Mouse (Mus musculus): ENCODE measurements around the gene Gtf3c1. TPM values are rescaled to one million over a fixed set of nuclear protein-coding genes. Genes with fewer than 3 reads are reported as not detected.

The Gtf3c1 gene
- polyA plus RNA-seq, 1 experiment = 47.9 TPM

DNA sequence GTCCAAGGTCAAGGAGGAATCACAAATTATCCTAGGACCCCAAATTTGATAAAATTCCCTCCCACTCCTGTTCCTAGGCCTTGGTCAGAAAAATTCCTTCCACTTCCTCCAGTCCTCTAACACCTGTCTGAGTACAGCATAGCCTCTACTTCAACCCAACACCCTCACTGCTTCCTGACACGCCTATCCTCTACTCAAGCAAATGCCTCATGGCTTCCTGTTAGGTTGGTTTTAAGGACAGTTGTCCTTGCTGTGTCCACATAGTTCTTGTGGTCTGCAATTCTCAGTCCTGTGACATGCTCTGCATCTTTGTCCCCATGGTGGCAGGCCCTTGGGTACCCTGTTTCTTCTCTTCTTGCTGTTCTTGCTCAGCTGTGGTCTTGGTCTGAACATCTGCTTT is 37.2 kb upstream of the Gtf3c1 start:
- TF ChIP-seq CTCF (conservative IDR thresholded peaks at IDR 0.05; ENCODE audit: insufficient read depth, insufficient read length, low read depth, low read length) (no peak), POLR2A (IDR thresholded peaks at IDR 0.05; ENCODE audit: low read depth, low read length) (no peak)
- no peaks in the 10 kb centered on the region for H3K27me3 ChIP-seq (replicated peaks; ENCODE audit: control insufficient read depth, insufficient read depth, low read length)
- 93% methylated on average over 1 of the region's 1 CpGs for WGBS
- DNase-seq = no peak
- peaks cover 12% of the 10 kb centered on the region for H3K4me1 ChIP-seq (ENCODE audit: control insufficient read depth, insufficient read depth, low read length)
- H3K27ac ChIP-seq (ENCODE audit: insufficient read depth, low read depth, low read length) = no peak overlapping the region
- no peaks in the 10 kb centered on the region for H3K36me3 ChIP-seq (ENCODE audit: control insufficient read depth, insufficient read depth, low read length)
- H3K4me3 ChIP-seq (ENCODE audit: insufficient read depth, low read depth, low read length) = no peak overlapping the region

DNA sequence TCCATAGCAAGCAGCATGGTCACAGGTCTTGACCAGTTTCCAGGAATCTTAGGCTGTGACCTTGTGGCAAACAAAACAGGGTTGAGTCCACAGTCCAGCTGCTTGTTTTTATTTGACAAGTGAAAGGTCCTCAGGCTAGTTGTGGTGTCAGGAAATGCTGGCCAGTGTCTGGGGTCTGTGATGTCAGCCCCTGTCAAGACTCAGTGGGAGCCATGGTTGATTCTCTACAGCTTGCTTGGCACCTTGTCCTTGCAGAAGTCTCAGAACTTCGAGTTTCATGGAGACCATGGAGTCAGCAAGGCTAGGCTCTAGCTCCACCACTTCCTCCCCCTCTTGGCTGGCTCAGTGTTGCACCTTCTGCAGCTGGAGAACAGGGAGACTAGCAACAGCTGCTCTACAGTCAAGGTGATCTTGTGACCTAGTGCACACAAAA is 33.7 kb upstream of the Gtf3c1 start:
- Histone ChIP-seq H3K36me3 (ENCODE audit: control insufficient read depth, insufficient read depth, low read length) (no peaks in the 10 kb centered on the region), H3K4me3 (ENCODE audit: insufficient read depth, low read depth, low read length) (no peak overlapping the region), H3K27me3 (replicated peaks; ENCODE audit: control insufficient read depth, insufficient read depth, low read length) (no peaks in the 10 kb centered on the region), H3K27ac (ENCODE audit: insufficient read depth, low read depth, low read length) (peak overlapping the region; percentile 50), H3K4me1 (ENCODE audit: control insufficient read depth, insufficient read depth, low read length) (peaks cover 12% of the 10 kb centered on the region)
- TF ChIP-seq CTCF (conservative IDR thresholded peaks at IDR 0.05; ENCODE audit: insufficient read depth, insufficient read length, low read depth, low read length) (0 out of 2 replicates have a peak, but pooled peaks have one; percentile 13), POLR2A (IDR thresholded peaks at IDR 0.05; ENCODE audit: low read depth, low read length) (no peak)
- WGBS = 16% methylated on average over 1 of the region's 1 CpGs
- peak; percentile 93 for DNase-seq

DNA sequence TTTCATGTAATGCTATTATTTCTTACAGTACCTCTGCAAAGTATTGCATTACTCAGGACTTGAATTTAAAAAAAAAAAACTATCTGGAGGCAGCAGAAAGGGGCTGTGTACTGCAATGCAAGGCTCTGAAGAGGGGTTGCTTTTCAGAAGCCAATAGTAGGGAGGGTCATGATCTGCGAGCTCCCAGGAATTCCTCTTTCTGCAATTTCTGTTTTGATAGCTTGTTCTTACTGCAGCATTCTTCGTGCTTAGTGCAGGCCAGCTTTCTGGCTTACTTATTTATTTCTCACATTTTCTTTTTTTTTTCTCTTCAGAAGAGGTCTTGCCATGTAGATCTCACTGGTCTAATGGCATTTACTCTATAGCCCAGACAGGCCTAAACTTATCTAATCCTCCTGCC is 32.9 kb upstream of the Gtf3c1 start:
- Histone ChIP-seq H3K4me1 (ENCODE audit: control insufficient read depth, insufficient read depth, low read length) (peaks cover 15% of the 10 kb centered on the region), H3K4me3 (ENCODE audit: insufficient read depth, low read depth, low read length) (no peak overlapping the region), H3K27ac (ENCODE audit: insufficient read depth, low read depth, low read length) (peak overlapping the region; percentile 65), H3K36me3 (ENCODE audit: control insufficient read depth, insufficient read depth, low read length) (no peaks in the 10 kb centered on the region), H3K27me3 (replicated peaks; ENCODE audit: control insufficient read depth, insufficient read depth, low read length) (no peaks in the 10 kb centered on the region)
- 31% methylated on average over 2 of the region's 2 CpGs for WGBS
- DNase-seq = peak; percentile 21
- TF ChIP-seq CTCF (conservative IDR thresholded peaks at IDR 0.05; ENCODE audit: insufficient read depth, insufficient read length, low read depth, low read length) = no peak

DNA sequence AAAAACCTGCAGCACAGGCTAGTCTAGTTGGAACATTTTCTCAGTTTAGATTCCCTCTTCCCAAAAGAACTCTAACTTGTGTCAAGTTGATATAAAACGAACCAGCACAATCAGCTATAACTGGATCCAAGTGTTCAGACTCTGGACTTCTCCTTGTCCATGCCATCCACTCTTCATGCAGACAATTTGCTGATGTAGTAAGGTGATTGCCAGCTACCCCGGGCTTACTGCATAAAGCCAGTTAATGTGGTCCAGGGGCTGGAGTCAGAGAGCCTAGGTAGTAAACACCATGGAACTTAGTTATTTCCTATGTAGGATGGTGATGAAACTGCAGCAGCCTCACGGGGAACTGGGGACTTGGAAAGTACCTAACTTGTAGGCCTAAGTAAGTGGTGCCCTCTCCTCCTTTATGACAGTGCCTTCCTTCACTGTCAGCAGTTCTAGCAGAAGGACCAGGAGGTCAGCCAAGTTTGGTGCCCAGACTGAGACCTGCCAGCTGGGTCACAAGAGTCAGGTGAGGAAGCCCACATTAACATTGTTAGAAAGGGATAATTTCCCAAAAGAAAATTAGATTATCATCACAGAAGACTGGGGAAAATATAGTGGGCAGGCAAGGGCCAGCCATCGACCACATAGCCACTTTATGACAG is 28.9 kb upstream of the Gtf3c1 start:
- Histone ChIP-seq H3K27me3 (replicated peaks; ENCODE audit: control insufficient read depth, insufficient read depth, low read length) (no peaks in the 10 kb centered on the region), H3K4me3 (ENCODE audit: insufficient read depth, low read depth, low read length) (no peak overlapping the region), H3K27ac (ENCODE audit: insufficient read depth, low read depth, low read length) (0 out of 2 replicates have a peak overlapping the region, but pooled peaks have one; percentile 37), H3K4me1 (ENCODE audit: control insufficient read depth, insufficient read depth, low read length) (peaks cover 15% of the 10 kb centered on the region), H3K36me3 (ENCODE audit: control insufficient read depth, insufficient read depth, low read length) (no peaks in the 10 kb centered on the region)
- 65% methylated on average over 4 of the region's 4 CpGs for WGBS
- peak; percentile 82 for DNase-seq
- TF ChIP-seq POLR2A (IDR thresholded peaks at IDR 0.05; ENCODE audit: low read depth, low read length) (no peak), CTCF (conservative IDR thresholded peaks at IDR 0.05; ENCODE audit: insufficient read depth, insufficient read length, low read depth, low read length) (no peak)

DNA sequence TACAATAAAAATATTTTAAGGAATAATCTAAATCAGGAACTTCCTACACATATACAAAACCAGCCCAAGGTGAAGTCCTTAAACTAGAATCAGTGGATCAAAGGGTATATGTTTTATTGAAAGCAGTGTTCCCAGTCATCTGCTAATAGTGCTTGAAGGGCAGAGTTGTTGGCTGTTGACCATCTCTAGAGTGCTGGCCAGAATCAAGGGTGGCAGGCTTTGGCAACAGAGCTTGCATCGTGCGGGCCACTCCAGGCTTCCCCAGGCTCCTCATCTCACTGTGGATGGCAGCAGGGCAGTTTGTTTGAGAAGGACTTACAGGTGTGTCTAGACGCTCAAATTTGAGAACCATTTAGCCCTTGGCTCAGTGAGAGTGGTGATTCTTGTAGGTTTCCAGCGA is 26.2 kb upstream of the Gtf3c1 start:
- WGBS = 89% methylated on average over 4 of the region's 4 CpGs
- DNase-seq = no peak
- no peaks in the 10 kb centered on the region for H3K27me3 ChIP-seq (replicated peaks; ENCODE audit: control insufficient read depth, insufficient read depth, low read length)
- TF ChIP-seq POLR2A (IDR thresholded peaks at IDR 0.05; ENCODE audit: low read depth, low read length) = no peak
- no peak for TF ChIP-seq CTCF (conservative IDR thresholded peaks at IDR 0.05; ENCODE audit: insufficient read depth, insufficient read length, low read depth, low read length)
- H3K27ac ChIP-seq (ENCODE audit: insufficient read depth, low read depth, low read length) = no peak overlapping the region
- H3K36me3 ChIP-seq (ENCODE audit: control insufficient read depth, insufficient read depth, low read length) = no peaks in the 10 kb centered on the region
- no peak overlapping the region for H3K4me3 ChIP-seq (ENCODE audit: insufficient read depth, low read depth, low read length)
- peaks cover 15% of the 10 kb centered on the region; the same call in 1 of the 2 replicates for H3K4me1 ChIP-seq (ENCODE audit: control insufficient read depth, insufficient read depth, low read length)

DNA sequence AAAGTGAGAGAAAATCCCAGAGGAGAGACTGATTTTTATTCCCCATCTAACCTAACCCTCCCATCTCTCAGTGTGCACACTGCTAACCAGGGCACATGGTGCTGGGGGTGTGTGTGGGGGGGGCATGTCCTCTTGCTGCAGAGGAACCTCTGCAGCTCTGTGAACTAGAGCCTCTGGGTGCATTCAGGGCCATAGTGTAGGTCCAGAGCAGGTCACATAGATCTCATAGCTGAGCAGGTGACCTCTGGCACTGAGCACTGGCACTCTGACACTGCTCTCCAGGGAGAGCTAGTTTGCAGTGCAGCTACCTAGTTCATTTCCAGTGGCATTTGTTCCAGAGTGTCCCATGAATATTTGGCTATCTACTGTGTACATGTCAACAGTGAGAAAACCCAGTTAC is 24.1 kb upstream of the Gtf3c1 start:
- Histone ChIP-seq H3K4me1 (ENCODE audit: control insufficient read depth, insufficient read depth, low read length) (peaks cover 15% of the 10 kb centered on the region; the same call in 1 of the 2 replicates), H3K27me3 (replicated peaks; ENCODE audit: control insufficient read depth, insufficient read depth, low read length) (no peaks in the 10 kb centered on the region), H3K4me3 (ENCODE audit: insufficient read depth, low read depth, low read length) (no peak overlapping the region), H3K36me3 (ENCODE audit: control insufficient read depth, insufficient read depth, low read length) (no peaks in the 10 kb centered on the region), H3K27ac (ENCODE audit: insufficient read depth, low read depth, low read length) (no peak overlapping the region)
- DNase-seq = peak; percentile 68
- TF ChIP-seq CTCF (conservative IDR thresholded peaks at IDR 0.05; ENCODE audit: insufficient read depth, insufficient read length, low read depth, low read length) (no peak), POLR2A (IDR thresholded peaks at IDR 0.05; ENCODE audit: low read depth, low read length) (no peak)

DNA sequence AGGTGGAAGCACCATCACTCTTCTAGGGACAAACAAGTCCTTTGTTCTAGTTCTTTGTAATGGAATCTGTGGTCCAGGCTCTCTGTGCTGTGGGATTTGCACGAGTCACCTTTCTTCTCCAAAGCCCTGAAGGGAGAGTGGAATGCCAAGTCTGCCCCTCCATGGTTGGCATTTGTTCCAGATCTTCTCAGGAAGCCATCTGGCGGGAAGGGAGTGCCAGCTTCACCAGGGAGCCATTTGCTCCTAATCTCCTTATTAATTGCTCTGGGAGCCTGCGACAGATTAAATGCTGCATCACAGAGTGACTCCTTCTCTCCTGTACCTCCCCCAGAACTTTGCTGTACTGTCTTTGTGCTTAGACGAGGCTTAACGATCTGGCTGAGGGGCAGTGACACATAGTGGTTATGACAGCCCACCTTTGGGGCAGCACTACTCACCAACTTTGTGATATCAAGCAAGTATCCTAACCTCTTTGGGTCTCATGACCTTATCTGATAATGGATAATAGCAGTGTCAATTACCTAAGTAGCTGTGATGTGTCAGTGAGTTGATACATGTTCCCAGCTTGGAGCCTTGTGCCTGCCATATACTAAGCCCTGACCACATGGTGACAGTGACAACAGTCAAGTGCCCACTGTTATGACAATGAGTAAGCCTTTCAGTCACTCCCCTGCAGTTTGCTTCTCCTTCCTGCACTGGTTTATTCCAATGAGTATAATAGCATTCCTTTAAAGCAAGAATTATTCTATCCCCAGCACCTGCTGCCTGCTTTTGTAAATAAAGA is 15.8 kb upstream of the Gtf3c1 start:
- Histone ChIP-seq H3K36me3 (ENCODE audit: control insufficient read depth, insufficient read depth, low read length) (no peaks in the 10 kb centered on the region), H3K27me3 (replicated peaks; ENCODE audit: control insufficient read depth, insufficient read depth, low read length) (no peaks in the 10 kb centered on the region), H3K4me1 (ENCODE audit: control insufficient read depth, insufficient read depth, low read length) (no peaks in the 10 kb centered on the region), H3K27ac (ENCODE audit: insufficient read depth, low read depth, low read length) (no peak overlapping the region), H3K4me3 (ENCODE audit: insufficient read depth, low read depth, low read length) (no peak overlapping the region)
- TF ChIP-seq CTCF (conservative IDR thresholded peaks at IDR 0.05; ENCODE audit: insufficient read depth, insufficient read length, low read depth, low read length) (no peak), POLR2A (IDR thresholded peaks at IDR 0.05; ENCODE audit: low read depth, low read length) (no peak)
- WGBS = 65% methylated on average over 5 of the region's 5 CpGs
- DNase-seq = no peak
